Mouse (Mus musculus) urinary bladder, adult 2 months (tissue): ENCODE measurements around the gene Il23r. TPM values are rescaled to one million over a fixed set of nuclear protein-coding genes. Genes with fewer than 3 reads are reported as not detected.

Experiments used
- DNase-seq: peaks from one replicate; pipeline ENCODE4 v3.0.0; 2022; ENCODE audit warnings: low spot score
- polyA plus RNA-seq: library from polyadenylated mRNA; depleted of rRNA; stranded (reverse); fragments of >200 nt; gene quantifications from 2 replicates; pipeline ENCODE4 v1.2.3, GENCODE M21; 2012; rRNA removed

The Il23r gene
- polyA plus RNA-seq, 1 experiment: 0.10 TPM

GRCm38 (mm10) chr6:67431808-67432207 is 59.8 kb downstream of the Il23r start:
- DNase-seq: no peak

DNA sequence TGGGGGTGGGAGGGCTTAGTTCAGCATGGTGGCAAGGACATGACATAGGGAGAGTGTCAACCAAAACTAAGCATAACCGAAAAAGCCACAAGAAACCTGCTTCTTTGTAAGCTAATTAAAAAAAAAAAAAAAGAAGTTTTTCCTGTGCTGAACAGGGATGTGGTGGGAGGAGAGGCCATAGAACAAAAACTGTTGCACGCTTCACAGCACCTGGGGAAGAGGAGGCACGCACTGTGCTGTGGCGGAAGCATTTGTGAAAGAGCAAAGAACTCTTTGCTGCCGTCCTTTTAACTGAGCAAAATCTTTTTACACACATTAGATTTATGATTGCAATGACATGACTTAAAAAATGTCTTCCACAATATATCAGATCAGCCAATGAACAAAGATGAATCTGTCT is 69.9 kb downstream of the Il23r start:
- no peak for DNase-seq

- no peak for DNase-seq
These were observed 75.1 kb downstream of the Il23r start for GRCm38 (mm10) chr6:67416557-67416956.

GRCm38 (mm10) chr6:67415276-67415675 is 76.4 kb downstream of the Il23r start:
- DNase-seq: no peak

DNA sequence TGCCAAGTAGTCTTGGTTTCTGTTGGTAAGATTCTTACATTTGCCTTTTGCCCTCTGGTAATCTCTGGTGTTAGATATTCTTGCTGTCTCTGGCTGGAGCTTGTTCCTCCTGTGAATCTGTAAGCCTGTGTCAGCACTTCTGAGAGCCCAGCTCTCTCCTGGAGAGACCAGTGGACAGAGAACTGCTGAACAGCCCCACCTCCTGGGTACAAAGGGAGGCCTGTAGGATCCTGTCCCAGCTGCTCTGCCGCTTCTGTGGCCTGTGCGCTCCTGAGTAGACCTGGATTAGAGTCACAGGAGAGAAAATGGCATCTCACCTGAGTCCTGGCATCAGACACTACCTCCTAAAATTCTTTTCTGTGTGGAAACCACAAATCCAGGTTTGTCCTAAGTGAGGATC is 78.3 kb downstream of the Il23r start:
- DNase-seq: no peak

- no peak for DNase-seq
These were observed 86.4 kb downstream of the Il23r start for GRCm38 (mm10) chr6:67405281-67405682.

DNA sequence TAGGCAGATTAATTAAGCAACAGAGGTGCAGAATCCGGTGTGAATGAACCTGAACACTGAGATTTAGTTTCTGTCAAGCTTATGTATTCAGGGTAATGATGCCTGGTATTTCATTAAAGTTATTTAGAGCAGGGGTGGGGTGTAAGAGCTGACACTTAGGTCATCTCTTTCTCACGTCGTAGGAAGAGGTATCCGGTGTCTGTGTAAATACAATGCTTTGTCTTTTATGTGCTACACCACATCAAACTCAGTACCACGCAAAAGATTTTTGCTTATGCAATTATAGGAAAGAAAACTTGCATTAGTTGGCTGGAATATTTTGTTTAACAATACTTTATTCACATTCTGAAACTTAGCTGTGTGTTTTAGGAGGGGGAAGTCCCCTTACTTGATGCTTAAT is 92.1 kb downstream of the Il23r start:
- DNase-seq: no peak

DNA sequence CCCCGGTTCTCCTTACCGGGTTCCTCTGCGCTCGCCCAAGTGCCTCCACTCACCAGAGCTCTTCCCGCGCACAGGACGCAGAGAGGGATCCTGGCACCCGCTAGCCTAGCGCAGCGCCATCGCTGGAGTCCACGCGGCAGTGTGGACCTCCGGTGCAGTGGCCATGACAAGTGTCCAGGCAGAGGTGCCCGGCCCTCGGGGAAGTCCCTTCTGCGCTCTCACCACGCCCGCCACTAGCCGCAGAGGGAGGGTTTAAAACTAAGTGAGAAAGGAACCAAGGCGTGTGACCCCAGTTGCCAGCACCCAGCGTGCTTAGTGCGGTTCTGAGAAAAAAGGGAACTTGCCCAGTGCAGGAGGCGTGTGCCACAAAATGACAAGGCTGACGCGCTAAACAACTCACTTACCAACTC is 115.7 kb downstream of the Il23r start, which contains the start of gene Il12rb2:
TSS of gene Il12rb2 (minus strand) at position 207 of the 410 bp plus-strand sequence.
- DNase-seq: no peak

Other genes starting within 250 kb of the Il23r start
- 0.34 TPM in 2 replicates for gene Il12rb2, start 115.7 kb downstream of the Il23r start, polyA plus RNA-seq
- gene Tacstd2, start 43.9 kb upstream of the Il23r start, polyA plus RNA-seq: 112 and 119 TPM in 2 replicates